Mouse (Mus musculus) lung, postnatal 0 days (tissue): ENCODE measurements around the gene Olfr283. TPM values are rescaled to one million over a fixed set of nuclear protein-coding genes. Genes with fewer than 3 reads are reported as not detected.
"Not testable (repeated sequence)": the region's sequence is repeated elsewhere in the genome, so short reads cannot be mapped to it uniquely, and the experiment has no call there.

Experiments used
- ATAC-seq: fragments of 200-750 bp; cut with Nextera tagmentation; 2 replicates; pipeline ENCODE4 v1.8.0; 2017; ENCODE audit warnings: moderate library complexity
- DNase-seq: peaks from one replicate; pipeline ENCODE4 v3.0.0-alpha.2; 2016; ENCODE audit warnings: low spot score
- H3K27ac ChIP-seq: fragments of 300-500 bp; sonication (generic); 2 replicates; pipeline ENCODE4 v1.5.1; 2014; ENCODE audit warnings: antibody characterized with exemption, mild to moderate bottlenecking, low read length, mixed read lengths
- H3K27me3 ChIP-seq: fragments of 300-500 bp; sonication (generic); replicated peaks from 2 replicates; pipeline ENCODE4 v1.6.1; 2014; ENCODE audit warnings: low read length, mixed read lengths; ENCODE audit not compliant: insufficient read depth
- H3K36me3 ChIP-seq: fragments of 300-500 bp; sonication (generic); 2 replicates; pipeline ENCODE4 v1.6.1; 2014; ENCODE audit warnings: low read length, mixed read lengths; ENCODE audit not compliant: insufficient read depth
- H3K4me1 ChIP-seq: fragments of 300-500 bp; sonication (generic); 2 replicates; pipeline ENCODE4 v1.6.1; 2014; ENCODE audit warnings: antibody characterized with exemption, low read depth, low read length, mixed read lengths; ENCODE audit not compliant: insufficient read depth
- H3K4me2 ChIP-seq: fragments of 300-500 bp; sonication (generic); replicated peaks from 2 replicates; pipeline ENCODE4 v1.6.1; 2014; ENCODE audit warnings: low read depth, mild to moderate bottlenecking, low read length, moderate library complexity, mixed read lengths
- H3K4me3 ChIP-seq: fragments of 300-500 bp; sonication (generic); 2 replicates; pipeline ENCODE4 v1.5.1; 2014; ENCODE audit warnings: low read depth, low read length
- H3K9ac ChIP-seq: fragments of 300-500 bp; sonication (generic); replicated peaks from 2 replicates; pipeline ENCODE4 v1.6.1; 2014; ENCODE audit warnings: low read depth, mild to moderate bottlenecking
- H3K9me3 ChIP-seq: fragments of 300-500 bp; sonication (generic); 2 replicates; pipeline ENCODE4 v1.6.1; 2016; ENCODE audit warnings: low read length, mixed read lengths
- CTCF ChIP-seq: IDR thresholded peaks from 2 replicates; pipeline ENCODE4 v1.5.1; 2016; ENCODE audit warnings: antibody characterized with exemption, mild to moderate bottlenecking
- EP300 ChIP-seq: IDR thresholded peaks from 2 replicates; pipeline ENCODE4 v1.6.1; 2016; ENCODE audit warnings: antibody characterized with exemption, mild to moderate bottlenecking, control low read depth
- WGBS: fragments of 180-500 bp; shearing (Covaris S2); extraction: QIAGEN DNeasy Blood & Tissue Kit; methylation state at CpG from one replicate; pipeline ENCODE4 v1.1.7; 2014; 5-methylcytosine and 5-hydroxymethylcytosine counted together
- polyA plus RNA-seq: library from polyadenylated mRNA; unstranded; fragments of >200 nt; fragmentation: Nextera tagmentation; extraction: Ambion mirVana; gene quantifications from 2 replicates; pipeline ENCODE4 v1.2.1, GENCODE M21; 2015

Olfr283 gene
- polyA plus RNA-seq: not detected in 2 replicates

- DNase-seq: no peak
- Histone ChIP-seq H3K9me3 (no peaks in the 10 kb centered on the region), H3K36me3 (no peaks in the 10 kb centered on the region), H3K9ac (no peak within 1 kb of the TSS), H3K27ac (no peak within 1 kb of the TSS), H3K27me3 (no peaks in the 10 kb centered on the region), H3K4me1 (no peaks in the 10 kb centered on the region), H3K4me2 (no peak within 1 kb of the TSS), H3K4me3 (no peak within 1 kb of the TSS)
- WGBS: 81% methylated on average over 6 of the region's 6 CpGs
- TF ChIP-seq EP300: no peak
- no peak for TF ChIP-seq CTCF
- ATAC-seq: no peak
These were observed at the start of gene Olfr283 for GRCm38 (mm10) chr15:98380846-98381245. Olfr283 (minus strand) TSS chr15:98380946.

GRCm38 (mm10) chr15:98425188-98425587 lies 44.4 kb upstream of the Olfr283 start:
- Histone ChIP-seq H3K36me3 (no peaks in the 10 kb centered on the region), H3K4me2 (no peak overlapping the region), H3K27ac (no peak overlapping the region), H3K9me3 (no peaks in the 10 kb centered on the region), H3K4me1 (no peaks in the 10 kb centered on the region), H3K27me3 (no peaks in the 10 kb centered on the region), H3K9ac (no peak overlapping the region), H3K4me3 (no peak overlapping the region)
- WGBS: 76% methylated on average over 7 of the region's 7 CpGs
- TF ChIP-seq EP300: no peak
- TF ChIP-seq CTCF: no peak
- DNase-seq (no peak), ATAC-seq (no peak)

- TF ChIP-seq CTCF (no peak), EP300 (no peak)
- H3K9me3 ChIP-seq: no peaks in the 10 kb centered on the region
- ATAC-seq (no peak), DNase-seq (no peak)
- H3K4me2 ChIP-seq: no peak overlapping the region
- WGBS: 34% methylated on average over 6 of the region's 6 CpGs
- no peak overlapping the region for H3K9ac ChIP-seq
- H3K27me3 ChIP-seq: no peaks in the 10 kb centered on the region
- no peaks in the 10 kb centered on the region for H3K4me1 ChIP-seq
- H3K4me3 ChIP-seq: no peak overlapping the region
- no peaks in the 10 kb centered on the region for H3K36me3 ChIP-seq
- H3K27ac ChIP-seq: no peak overlapping the region
These were observed 44.0 kb upstream of the Olfr283 start for GRCm38 (mm10) chr15:98424753-98425152.

GRCm38 (mm10) chr15:98424326-98424725 lies 43.6 kb upstream of the Olfr283 start:
- WGBS: 60% methylated on average over 14 of the region's 14 CpGs
- ATAC-seq: no peak
- H3K4me1 ChIP-seq: no peaks in the 10 kb centered on the region
- no peak overlapping the region for H3K9ac ChIP-seq
- no peaks in the 10 kb centered on the region for H3K9me3 ChIP-seq
- H3K4me2 ChIP-seq: no peak overlapping the region
- H3K4me3 ChIP-seq: no peak overlapping the region
- no peaks in the 10 kb centered on the region for H3K36me3 ChIP-seq
- no peaks in the 10 kb centered on the region for H3K27me3 ChIP-seq
- no peak overlapping the region for H3K27ac ChIP-seq
- TF ChIP-seq CTCF (no peak), EP300 (no peak)
- no peak for DNase-seq

GRCm38 (mm10) chr15:98420897-98421296 lies 40.2 kb upstream of the Olfr283 start:
- no peak overlapping the region for H3K4me2 ChIP-seq
- TF ChIP-seq CTCF (no peak), EP300 (no peak)

GRCm38 (mm10) chr15:98418096-98418495 lies 37.4 kb upstream of the Olfr283 start:
- Histone ChIP-seq H3K9me3 (no peaks in the 10 kb centered on the region), H3K4me2 (no peak overlapping the region), H3K27ac (no peak overlapping the region), H3K27me3 (no peaks in the 10 kb centered on the region), H3K9ac (no peak overlapping the region), H3K4me1 (no peaks in the 10 kb centered on the region), H3K36me3 (no peaks in the 10 kb centered on the region), H3K4me3 (no peak overlapping the region)
- no peak for TF ChIP-seq EP300
- 53% methylated on average over 6 of the region's 7 CpGs for WGBS
- ATAC-seq (peak; percentile 51), DNase-seq (peak; percentile 38)

More at GRCm38 (mm10) chr15:98420897-98421296, 40.2 kb upstream of the Olfr283 start:
- Histone ChIP-seq H3K9me3 (no peaks in the 10 kb centered on the region), H3K4me3 (no peak overlapping the region), H3K27ac (no peak overlapping the region), H3K4me1 (no peaks in the 10 kb centered on the region), H3K36me3 (no peaks in the 10 kb centered on the region), H3K9ac (no peak overlapping the region), H3K27me3 (no peaks in the 10 kb centered on the region)
- ATAC-seq (peak; percentile 69), DNase-seq (peak; percentile 52)
- 40% methylated on average over 4 of the region's 4 CpGs for WGBS

GRCm38 (mm10) chr15:98417285-98417684 lies 36.5 kb upstream of the Olfr283 start:
- not testable (repeated sequence) for H3K4me1 ChIP-seq, H3K9me3 ChIP-seq, H3K27ac ChIP-seq, H3K4me2 ChIP-seq, DNase-seq, ATAC-seq, H3K27me3 ChIP-seq, H3K4me3 ChIP-seq, H3K9ac ChIP-seq, H3K36me3 ChIP-seq
- WGBS: 10% methylated on average over 2 of the region's 3 CpGs
- TF ChIP-seq CTCF: peak; percentile 58

- H3K9ac ChIP-seq, H3K36me3 ChIP-seq, ATAC-seq, H3K4me1 ChIP-seq, DNase-seq, H3K27me3 ChIP-seq, H3K9me3 ChIP-seq, H3K4me3 ChIP-seq, H3K4me2 ChIP-seq, H3K27ac ChIP-seq: not testable (repeated sequence)
These were observed 36.1 kb upstream of the Olfr283 start for GRCm38 (mm10) chr15:98416802-98417201.
